Mouse (Mus musculus): ENCODE measurements at regions not wholly inside any gene's neighbourhood (a gene's known extent, or its start where the extent isn't known, plus 50 kb on each side); places are given as distances from the start of the nearest gene placed in this dataset.

DNA sequence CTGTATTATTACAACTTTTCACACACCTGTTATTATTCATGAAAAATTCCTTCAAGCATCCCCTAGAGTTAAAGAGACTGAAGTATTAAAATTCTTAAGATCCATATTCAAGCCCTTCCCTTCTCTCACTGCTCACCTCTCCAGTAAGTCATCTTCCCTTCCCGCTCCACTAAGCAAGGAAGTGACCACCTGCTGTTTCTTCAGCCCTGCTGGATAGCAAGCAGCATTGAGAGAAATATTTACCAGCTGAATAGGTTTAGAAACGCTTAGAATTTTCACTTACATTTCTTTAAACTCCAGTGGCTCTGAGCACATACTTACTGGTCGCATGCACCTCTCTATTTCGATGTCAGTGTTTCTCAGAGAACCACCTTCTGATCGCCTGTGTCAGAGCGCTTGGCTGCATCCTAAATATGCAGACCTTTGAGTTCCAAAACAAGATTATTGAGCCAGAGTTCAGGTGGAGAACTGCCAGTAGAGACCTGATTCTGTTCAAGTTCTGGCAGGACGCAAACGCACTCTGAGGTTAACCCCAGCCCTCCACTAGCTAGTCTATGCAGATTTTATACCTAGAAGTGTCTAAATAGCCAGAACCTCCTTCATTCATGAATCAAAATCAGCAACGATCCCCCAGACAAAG lies 314.9 kb downstream of the Mllt3 start:
- ATAC-seq (ENCODE audit: insufficient number of reproducible peaks, low FRiP score, low TSS enrichment), result peak; percentile 45; the same call in 1 of the 2 replicates

DNA sequence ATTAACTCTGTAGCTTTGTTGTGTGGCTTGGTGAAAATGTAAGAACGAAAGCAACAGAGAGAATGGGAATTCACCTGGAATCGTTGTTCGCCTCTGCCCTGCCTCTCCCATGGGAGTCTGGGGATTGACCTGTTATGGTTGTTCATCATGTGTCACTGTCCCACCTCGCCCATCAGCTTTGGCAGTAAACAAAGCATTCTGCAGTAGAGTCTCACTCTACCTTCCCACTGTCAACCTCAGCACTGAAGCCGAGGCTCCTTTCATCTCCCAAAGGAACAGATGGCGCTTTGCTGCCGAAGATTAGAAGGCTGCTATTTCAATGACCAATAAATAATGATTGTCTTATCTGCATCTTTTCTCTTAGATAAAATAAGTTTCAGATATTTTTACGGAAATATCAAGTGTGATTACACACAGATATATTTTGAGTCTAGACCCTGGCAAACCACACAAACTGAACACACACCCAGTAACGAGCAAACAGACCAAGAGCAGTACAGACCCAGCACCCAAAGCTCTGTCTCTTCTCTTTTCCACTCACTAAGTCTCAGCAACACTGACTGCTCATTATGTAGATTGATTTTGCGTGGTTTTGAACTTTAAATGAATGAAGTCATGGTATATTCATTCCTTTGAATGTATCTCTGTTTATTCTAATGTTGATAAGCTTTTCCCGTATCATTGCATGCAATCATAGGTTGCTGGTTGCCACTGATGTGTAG lies 317.8 kb downstream of the Mllt3 start:
- ATAC-seq (ENCODE audit: insufficient number of reproducible peaks, low FRiP score, low TSS enrichment), result no peak

DNA sequence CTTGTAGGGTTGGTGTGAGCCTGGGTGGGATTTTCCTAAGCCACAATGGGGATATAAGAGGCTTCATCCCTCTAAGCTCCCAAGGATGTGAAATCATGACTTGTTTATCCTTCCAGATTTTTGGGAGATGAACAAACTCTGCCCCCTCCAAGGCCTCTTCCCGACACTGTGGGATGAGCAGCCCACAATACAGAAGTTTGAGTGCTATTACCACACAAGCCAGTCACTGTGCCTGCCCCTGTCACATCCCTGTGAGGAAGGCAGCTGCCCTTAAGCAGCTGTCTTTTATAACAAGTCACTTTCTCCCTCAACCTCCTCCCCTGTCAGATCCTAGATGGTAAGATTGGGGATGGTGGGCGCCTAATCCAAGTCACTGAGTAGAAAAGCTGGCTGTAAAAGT lies 320.5 kb downstream of the Mllt3 start:
- ATAC-seq (ENCODE audit: insufficient number of reproducible peaks, low FRiP score, low TSS enrichment), result no peak

DNA sequence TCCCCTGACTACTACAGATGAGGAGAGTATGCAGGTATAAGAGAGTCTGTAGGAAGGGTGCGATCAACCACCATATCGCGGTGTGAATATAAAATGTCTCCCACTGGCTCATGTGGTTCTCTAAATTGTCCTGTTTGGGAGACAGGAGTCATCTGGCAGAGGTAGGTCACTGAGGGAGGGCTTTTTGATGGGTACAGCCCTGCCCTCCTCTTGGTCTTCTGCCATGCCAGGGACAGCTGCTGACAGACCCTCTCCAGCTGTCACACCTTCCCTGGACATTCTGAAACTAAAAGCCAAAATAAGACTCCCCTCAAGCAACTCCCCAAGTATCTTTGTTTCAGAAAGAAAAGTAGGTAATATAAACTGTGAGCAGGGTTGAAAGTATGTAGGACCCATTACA lies 320.9 kb downstream of the Mllt3 start:
- ATAC-seq (ENCODE audit: insufficient number of reproducible peaks, low FRiP score, low TSS enrichment), result no peak

DNA sequence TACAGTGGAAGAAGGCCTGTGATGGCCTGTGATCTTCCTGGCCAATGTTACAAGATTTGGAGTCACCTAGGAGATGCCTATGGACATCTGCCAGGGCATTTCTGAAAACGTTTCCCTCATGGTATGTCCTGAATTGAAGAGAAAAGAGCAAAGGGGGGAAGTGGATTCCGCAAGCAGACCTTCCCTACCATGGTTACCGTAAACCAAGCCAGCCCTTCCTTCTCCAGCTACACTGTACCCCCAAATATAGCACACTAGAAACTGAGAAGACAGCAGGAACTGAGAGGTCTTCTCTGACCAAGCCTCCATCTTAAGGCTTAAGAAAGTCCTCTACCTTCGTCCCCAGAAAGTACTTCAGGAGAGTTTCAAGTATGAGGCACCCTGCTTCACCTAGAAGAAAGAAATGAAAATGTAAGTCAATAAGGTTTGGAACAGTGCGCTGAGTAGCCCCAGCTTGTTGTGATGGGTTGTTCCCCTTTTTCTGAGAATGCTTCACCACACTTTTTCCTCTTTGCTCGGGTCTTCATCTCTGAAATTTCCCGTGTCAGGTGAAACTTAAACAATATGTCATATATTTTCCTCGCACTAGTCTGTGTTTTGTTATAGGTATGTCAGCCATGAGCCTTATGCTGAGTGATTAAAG lies 321.9 kb downstream of the Mllt3 start:
- ATAC-seq (ENCODE audit: insufficient number of reproducible peaks, low FRiP score, low TSS enrichment), result no peak

DNA sequence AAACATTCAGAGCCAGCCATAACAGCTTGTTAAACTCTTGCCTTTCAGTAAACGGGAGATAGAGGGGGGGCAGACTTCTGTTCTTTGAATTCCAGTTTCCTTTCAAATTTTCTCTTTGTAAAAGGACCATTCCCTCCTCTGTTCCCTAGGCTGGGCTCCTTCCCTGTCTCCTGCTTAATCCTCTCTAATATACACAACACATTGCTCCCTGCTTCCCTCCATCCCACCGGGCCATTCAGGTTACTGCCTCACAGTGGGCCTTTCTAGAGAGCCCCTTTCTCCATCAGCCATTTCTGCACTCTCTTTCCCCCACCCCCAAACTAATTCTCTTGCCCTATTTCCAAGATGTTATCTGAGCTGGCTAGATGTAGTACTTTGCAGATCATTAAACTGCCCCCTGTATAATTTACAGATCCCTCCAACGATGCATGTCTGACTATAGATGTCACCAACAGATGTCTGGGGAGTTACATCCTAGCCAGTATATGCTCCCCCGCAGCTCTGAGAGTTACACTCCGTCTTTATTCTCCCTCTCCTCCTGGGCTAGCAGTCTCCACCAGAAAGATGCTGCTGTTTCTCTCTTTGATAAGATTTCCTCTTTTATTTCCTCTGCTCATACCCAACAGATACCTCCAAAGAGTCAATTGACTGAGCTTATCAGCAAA lies 324.1 kb downstream of the Mllt3 start:
- ATAC-seq (ENCODE audit: insufficient number of reproducible peaks, low FRiP score, low TSS enrichment), result no peak

DNA sequence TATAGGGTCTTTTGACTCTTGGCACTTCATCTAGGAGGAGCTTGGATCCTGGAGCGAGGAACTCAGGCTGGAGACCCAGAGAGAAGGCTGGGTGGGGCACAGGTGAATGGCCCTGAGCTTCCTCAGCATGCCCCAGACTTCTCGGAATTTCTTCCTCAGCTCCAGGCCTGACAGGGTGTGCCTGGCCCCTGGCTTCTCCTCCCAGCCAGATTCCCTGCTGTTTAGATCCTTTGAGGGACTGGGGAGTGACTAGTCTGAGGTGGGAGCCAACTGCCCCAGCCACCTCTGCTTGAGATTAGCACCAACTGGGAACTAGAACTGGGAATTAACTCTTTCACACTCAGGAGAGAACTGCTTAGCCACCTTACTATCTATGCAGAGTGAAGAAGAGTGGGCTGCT lies 325.8 kb downstream of the Mllt3 start:
- no peak for ATAC-seq (ENCODE audit: insufficient number of reproducible peaks, low FRiP score, low TSS enrichment)

DNA sequence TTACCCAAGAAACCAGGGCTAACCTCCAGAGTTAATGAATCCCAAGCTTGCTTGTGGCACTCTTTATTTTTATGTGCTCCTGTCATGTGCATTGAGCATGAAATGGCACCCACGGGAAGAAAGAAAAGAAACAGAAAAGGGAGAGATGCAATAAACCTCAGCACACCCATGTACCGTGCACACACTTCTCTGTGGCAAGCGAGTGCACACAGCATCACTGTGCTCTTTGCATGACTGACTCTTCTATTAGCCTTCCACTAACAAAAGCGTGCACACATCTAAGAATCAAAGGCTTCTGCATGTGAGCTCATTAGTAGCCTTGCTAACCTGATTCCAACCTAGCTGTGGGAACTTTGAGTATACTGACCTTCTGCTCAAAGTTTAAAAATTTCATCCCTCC lies 330.3 kb downstream of the Mllt3 start:
- no peak for ATAC-seq (ENCODE audit: insufficient number of reproducible peaks, low FRiP score, low TSS enrichment)

DNA sequence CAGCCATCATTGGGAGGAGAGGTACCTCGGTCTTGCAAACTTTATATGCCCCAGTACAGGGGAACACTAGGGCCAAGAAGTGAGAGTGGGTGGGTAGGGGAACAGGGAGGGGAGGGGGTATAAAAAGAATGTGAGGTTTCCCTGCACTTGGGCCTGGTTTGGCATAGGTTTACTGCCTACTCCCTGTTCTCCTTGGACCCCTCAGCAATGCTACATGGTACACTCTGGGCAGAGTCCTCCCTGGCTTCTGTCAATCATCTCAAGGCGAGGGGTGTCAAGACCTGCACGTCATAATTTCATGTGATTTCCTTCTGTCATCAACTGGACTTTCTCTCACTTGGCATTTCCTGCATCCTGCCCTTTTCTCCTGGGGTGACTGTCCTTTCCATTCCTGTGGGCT lies 330.9 kb downstream of the Mllt3 start:
- no peak for ATAC-seq (ENCODE audit: insufficient number of reproducible peaks, low FRiP score, low TSS enrichment)

DNA sequence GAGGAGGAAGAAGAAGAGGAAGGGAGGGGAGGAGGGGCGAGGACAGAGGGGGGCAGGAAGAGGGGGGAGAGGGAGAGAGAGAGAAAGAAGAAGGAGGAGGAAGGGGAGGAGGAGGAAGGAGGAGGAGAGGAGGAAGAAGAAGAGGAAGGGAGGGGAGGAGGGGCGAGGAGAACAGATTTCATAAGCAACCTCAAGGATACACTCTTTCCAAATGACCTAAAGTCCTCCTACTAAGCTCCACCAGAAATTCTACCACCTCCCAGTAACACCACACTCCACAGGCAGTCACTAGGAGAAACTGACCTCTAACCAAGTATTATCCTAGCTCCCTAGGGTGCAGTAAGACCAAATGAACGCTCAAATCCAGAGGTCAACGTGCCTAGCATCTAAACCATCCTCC lies 332.1 kb downstream of the Mllt3 start:
- no peak for ATAC-seq (ENCODE audit: insufficient number of reproducible peaks, low FRiP score, low TSS enrichment)

DNA sequence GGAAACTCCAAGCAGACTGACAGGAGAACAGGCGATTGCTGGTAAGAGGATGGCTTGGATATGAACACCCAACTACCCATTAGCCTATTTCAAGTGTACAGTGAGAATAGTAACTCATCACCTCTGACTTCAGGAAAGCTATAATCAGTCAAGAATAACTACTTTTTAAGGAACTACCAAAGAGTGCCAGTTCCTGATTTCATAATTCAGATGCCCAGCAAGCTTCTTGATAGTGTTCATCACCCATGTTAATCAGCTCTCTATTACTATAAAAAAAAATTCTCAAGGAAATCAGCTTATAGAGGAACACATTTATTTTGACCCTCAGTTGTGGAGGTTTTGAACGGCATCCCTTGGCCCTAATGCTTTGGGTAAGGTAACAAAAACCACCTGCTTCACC lies 332.7 kb downstream of the Mllt3 start:
- ATAC-seq (ENCODE audit: insufficient number of reproducible peaks, low FRiP score, low TSS enrichment), result no peak

DNA sequence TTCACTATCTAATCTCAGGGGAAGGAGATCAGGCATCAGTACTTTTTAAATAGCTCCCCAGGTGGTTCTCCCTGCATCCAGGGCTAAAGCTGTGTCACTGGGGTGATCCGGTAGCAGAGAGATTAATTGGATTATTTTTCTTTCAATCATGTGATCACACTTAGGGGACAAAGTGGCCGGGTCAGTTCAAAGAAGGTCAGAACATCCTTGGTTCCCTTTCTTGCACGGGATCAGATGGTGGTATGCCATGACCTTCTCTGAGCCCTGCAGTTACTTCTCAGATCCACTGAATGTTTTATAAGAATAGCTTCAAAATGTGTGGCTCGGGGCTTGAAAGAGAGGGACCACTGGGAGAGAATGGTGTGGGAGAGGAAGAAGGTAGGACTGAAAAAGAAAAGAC lies 333.6 kb downstream of the Mllt3 start:
- no peak for ATAC-seq (ENCODE audit: insufficient number of reproducible peaks, low FRiP score, low TSS enrichment)

DNA sequence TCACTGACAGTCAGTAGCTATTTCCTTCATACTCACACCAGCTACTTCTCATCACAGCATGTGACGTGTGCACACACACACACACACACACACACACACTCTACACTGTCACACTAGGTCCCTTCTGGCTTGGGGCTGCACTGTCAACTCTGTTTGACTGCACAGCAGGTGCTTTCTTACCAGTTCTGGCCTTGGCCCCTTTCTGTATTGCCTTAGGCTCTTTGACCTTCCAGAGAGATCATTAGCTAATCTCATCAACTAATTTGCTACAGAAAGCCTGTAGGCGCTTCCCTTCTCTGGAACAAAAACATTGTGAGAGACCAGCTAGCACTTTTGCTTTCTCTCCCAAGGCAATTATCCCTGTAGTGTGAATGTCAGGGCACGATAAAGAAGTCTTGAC lies 334.4 kb downstream of the Mllt3 start:
- ATAC-seq (ENCODE audit: insufficient number of reproducible peaks, low FRiP score, low TSS enrichment), result no peak

DNA sequence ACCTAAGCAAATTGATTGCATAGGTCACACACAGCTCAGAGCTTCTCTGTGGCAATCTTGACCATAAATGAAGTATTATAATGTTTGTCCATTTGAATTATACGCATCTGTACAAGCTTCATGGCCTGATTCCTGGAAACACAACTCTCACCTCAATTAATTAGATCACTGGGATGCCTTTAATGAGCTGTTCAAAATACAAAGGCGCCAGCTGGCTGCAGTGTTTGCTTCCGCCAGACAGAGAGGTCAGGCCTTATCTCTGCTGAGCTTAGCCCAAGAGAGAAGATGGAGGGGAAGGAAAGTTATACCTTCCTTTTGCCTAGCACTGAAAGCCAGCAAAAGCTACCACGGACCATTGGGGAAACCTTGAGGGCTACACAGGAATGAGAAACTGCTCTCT lies 336.2 kb downstream of the Mllt3 start:
- ATAC-seq (ENCODE audit: insufficient number of reproducible peaks, low FRiP score, low TSS enrichment), result no peak

DNA sequence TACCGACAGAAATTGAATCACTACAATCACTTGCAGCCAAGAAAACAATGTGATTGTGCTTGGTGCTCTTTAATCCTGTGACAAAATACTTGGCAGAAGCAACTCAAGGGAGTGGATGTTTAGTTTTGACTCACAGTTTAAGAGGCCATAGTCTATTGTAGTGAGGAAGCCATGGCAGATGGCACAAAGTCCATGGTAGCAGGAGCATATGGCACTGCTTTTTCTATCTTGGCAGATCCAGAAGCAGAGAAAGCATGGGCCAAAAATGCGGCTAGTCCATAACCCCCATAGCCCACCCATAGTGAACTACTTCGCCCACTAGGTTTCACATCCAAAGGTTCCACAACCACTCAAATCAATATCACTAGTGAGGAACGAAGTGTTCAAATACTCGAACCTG lies 337.4 kb downstream of the Mllt3 start:
- 0 out of 2 replicates have a peak, but pooled peaks have one; percentile 10 for ATAC-seq (ENCODE audit: insufficient number of reproducible peaks, low FRiP score, low TSS enrichment)

DNA sequence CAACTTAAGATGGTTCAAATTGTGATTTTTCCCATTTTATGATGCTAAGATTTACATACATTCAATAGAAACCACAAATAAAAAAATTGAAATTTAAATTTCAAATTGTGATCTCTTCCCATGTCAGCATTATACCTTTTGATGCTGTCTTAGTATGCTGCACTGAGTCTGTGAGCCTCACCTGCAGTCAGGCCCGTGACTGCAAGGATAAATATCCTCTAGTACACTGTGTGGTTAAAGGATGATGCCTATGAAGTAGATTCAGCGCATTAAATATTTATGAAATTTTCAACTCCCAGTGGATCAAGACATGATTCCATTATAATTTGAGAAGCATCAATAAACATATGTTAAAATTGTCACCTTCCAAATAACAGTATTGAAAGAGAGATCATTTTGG lies 340.4 kb downstream of the Mllt3 start:
- no peak for ATAC-seq (ENCODE audit: insufficient number of reproducible peaks, low FRiP score, low TSS enrichment)

DNA sequence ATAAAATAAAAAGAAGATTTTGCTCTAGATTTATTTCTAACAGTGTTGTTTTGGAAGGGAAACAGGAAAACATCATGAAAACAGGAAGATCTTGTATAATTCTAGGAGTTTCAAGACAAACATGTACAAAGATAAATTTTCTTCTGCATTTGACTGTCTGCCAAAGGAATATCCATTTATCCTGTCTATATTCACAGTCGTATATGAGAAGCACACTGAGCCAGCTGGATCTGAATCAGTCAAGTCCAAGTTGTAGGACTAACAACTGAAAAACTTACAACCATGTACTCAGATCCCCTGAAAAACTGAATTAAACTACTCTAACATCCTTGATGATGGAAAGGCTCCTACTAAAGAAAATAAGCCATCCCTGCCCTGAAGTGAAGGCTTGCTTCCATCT lies 348.2 kb downstream of the Mllt3 start:
- no peak for ATAC-seq (ENCODE audit: insufficient number of reproducible peaks, low FRiP score, low TSS enrichment)

DNA sequence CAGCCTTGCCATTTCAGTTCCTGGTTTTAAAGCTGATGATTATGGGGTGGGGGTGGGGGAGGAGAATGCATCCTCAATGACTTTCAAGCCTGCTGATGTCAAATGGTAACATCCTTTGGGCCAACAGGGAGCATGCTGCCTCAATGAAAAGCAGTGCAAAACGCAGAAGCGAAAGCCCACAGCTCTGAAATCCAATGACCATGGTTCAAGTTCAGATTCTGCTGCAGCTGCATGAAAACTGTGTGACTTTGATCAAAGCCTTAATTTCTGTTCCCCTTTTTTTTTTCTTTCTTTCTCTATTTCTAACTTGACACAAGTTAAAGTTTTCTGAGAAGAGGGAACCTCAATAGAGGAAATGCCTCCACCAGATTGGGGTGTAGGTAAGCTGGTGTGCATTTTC lies 350.4 kb downstream of the Mllt3 start:
- no peak for ATAC-seq (ENCODE audit: insufficient number of reproducible peaks, low FRiP score, low TSS enrichment)

DNA sequence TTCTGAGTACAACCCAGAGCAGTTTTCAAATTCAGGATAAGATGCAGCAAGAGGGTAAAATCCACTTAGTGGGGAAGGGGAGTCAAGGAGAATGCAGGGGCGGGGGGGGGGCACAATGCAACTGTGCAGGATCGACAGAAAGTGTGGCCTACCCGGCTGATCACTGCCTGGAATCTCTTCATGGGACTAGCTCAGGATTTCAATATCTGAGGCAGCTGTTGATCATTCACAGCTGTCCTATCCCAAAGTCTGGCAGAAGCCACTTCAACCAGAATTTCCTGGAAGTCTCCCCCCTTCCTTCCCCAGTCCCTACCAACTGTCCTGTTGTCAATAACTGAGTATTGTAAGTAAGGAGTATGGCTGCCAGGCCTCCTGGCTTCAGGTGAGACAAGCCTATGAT lies 362.1 kb downstream of the Mllt3 start:
- no peak for ATAC-seq (ENCODE audit: insufficient number of reproducible peaks, low FRiP score, low TSS enrichment)

DNA sequence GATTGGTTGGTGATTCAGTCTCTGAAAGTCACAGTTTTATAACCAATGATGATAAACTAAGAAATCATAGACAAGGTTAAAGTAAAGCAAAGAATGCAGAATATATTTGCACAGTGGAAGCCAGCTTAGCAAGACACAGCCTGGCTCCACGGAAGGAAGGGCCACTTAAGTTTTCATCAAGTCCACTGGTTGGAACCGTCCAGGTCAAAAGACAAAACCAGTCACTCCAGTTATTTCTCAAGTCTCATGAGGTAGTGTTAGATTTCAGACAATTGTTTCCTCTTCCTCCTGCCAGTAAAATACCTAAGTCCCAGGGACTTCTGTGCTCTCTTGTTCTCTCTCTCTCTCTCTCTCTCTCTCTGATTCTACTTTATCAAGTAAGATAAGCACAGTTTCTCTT lies 363.0 kb downstream of the Mllt3 start:
- ATAC-seq (ENCODE audit: insufficient number of reproducible peaks, low FRiP score, low TSS enrichment), result no peak

DNA sequence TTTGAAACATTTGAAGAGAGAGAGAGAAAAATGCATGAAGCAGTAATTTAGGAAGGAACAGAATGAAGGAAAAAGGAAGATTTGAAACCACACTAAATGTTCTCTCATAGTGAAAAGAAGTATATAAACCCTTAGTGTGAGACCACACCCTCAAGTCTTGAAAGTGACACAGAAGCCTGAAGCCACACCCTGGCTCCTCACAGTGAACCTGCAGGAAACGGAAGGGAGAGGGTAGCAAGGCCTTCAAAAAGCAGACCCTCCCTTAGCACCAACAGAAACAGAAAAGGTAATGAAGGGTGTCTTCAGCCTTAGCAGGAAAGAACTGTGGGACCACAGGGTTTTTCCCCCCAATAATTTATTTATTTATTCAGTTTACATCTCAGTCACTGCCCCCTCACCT lies 363.7 kb downstream of the Mllt3 start:
- ATAC-seq (ENCODE audit: insufficient number of reproducible peaks, low FRiP score, low TSS enrichment), result no peak
